Mouse (Mus musculus) neural tube, embryonic 15.5 days (tissue): ENCODE measurements around the gene Atxn7l1. TPM values are rescaled to one million over a fixed set of nuclear protein-coding genes. Genes with fewer than 3 reads are reported as not detected.

ENCODE experiments used
- ATAC-seq: fragments of 200-750 bp; cut with Nextera tagmentation; 2 replicates; pipeline ENCODE4 v1.8.0; 2017; ENCODE audit warnings: mild to moderate bottlenecking, moderate TSS enrichment, moderate library complexity; ENCODE audit not compliant: low FRiP score
- H3K27ac ChIP-seq: fragments of 300-500 bp; sonication (generic); replicated peaks from 2 replicates; pipeline ENCODE4 v1.5.1; 2015; ENCODE audit warnings: mild to moderate bottlenecking, inconsistent platforms
- H3K27me3 ChIP-seq: fragments of 300-500 bp; sonication (generic); replicated peaks from 2 replicates; pipeline ENCODE4 v1.6.1; 2015; ENCODE audit warnings: inconsistent platforms
- H3K36me3 ChIP-seq: fragments of 300-500 bp; sonication (generic); 2 replicates; pipeline ENCODE4 v1.6.1; 2015; ENCODE audit warnings: inconsistent platforms
- H3K4me1 ChIP-seq: fragments of 300-500 bp; sonication (generic); 2 replicates; pipeline ENCODE4 v1.6.1; 2015; ENCODE audit warnings: inconsistent platforms
- H3K4me2 ChIP-seq: fragments of 300-500 bp; sonication (generic); 2 replicates; pipeline ENCODE4 v1.6.1; 2015; ENCODE audit warnings: inconsistent platforms, mild to moderate bottlenecking, moderate library complexity
- H3K4me3 ChIP-seq: fragments of 300-500 bp; sonication (generic); replicated peaks from 2 replicates; pipeline ENCODE4 v1.5.1; 2015; ENCODE audit warnings: mild to moderate bottlenecking, inconsistent platforms
- H3K9ac ChIP-seq: fragments of 300-500 bp; sonication (generic); replicated peaks from 2 replicates; pipeline ENCODE4 v1.6.1; 2015; ENCODE audit warnings: mild to moderate bottlenecking, inconsistent platforms
- H3K9me3 ChIP-seq: fragments of 300-500 bp; sonication (generic); replicated peaks from 2 replicates; pipeline ENCODE4 v1.6.1; 2016; ENCODE audit warnings: inconsistent platforms
- WGBS: fragments of 180-500 bp; shearing (Covaris S2); methylation state at CpG from one replicate; pipeline ENCODE4 v1.1.7; 2015; ENCODE audit warnings: mixed read lengths; 5-methylcytosine and 5-hydroxymethylcytosine counted together
- polyA plus RNA-seq: library from polyadenylated mRNA; unstranded; fragments of >200 nt; fragmentation: Nextera tagmentation; extraction: Ambion mirVana; gene quantifications from 2 replicates; pipeline ENCODE4 v1.2.1, GENCODE M21; 2015

The Atxn7l1 gene
- polyA plus RNA-seq, 1 experiment from 2014 or later = 19.4 TPM

GRCm38 (mm10) chr12:33172926-33173325 lies 25.4 kb downstream of the Atxn7l1 start:
- 74% methylated on average over 9 of the region's 9 CpGs for WGBS
- Histone ChIP-seq H3K27ac (no peak overlapping the region), H3K4me1 (peaks cover 33% of the 10 kb centered on the region), H3K9me3 (no peaks in the 10 kb centered on the region), H3K4me2 (no peak overlapping the region), H3K4me3 (no peak overlapping the region), H3K9ac (no peak overlapping the region), H3K27me3 (no peaks in the 10 kb centered on the region), H3K36me3 (no peaks in the 10 kb centered on the region)
- ATAC-seq = no peak

- H3K4me2 ChIP-seq = no peak overlapping the region
- no peak overlapping the region for H3K4me3 ChIP-seq
- ATAC-seq = no peak
- H3K27me3 ChIP-seq = no peaks in the 10 kb centered on the region
- no peak overlapping the region for H3K27ac ChIP-seq
- H3K4me1 ChIP-seq = peaks cover 33% of the 10 kb centered on the region
- 87% methylated on average over 8 of the region's 8 CpGs for WGBS
- no peaks in the 10 kb centered on the region for H3K9me3 ChIP-seq
- H3K9ac ChIP-seq = no peak overlapping the region
- no peaks in the 10 kb centered on the region for H3K36me3 ChIP-seq
Observed at GRCm38 (mm10) chr12:33173720-33174141, 26.2 kb downstream of the Atxn7l1 start.

GRCm38 (mm10) chr12:33174171-33174570 lies 26.7 kb downstream of the Atxn7l1 start:
- H3K27ac ChIP-seq = no peak overlapping the region
- no peak overlapping the region for H3K9ac ChIP-seq
- no peak overlapping the region for H3K4me2 ChIP-seq
- 69% methylated on average over 7 of the region's 7 CpGs for WGBS
- peaks cover 33% of the 10 kb centered on the region for H3K4me1 ChIP-seq
- no peaks in the 10 kb centered on the region for H3K36me3 ChIP-seq
- H3K4me3 ChIP-seq = no peak overlapping the region
- peak; percentile 20; the same call in 1 of the 2 replicates for ATAC-seq
- no peaks in the 10 kb centered on the region for H3K27me3 ChIP-seq
- no peaks in the 10 kb centered on the region for H3K9me3 ChIP-seq

GRCm38 (mm10) chr12:33174675-33175357 lies 27.3 kb downstream of the Atxn7l1 start:
- no peaks in the 10 kb centered on the region for H3K27me3 ChIP-seq
- H3K4me2 ChIP-seq = no peak overlapping the region
- 56% methylated on average over 10 of the region's 10 CpGs for WGBS
- no peak overlapping the region for H3K4me3 ChIP-seq
- peak; percentile 13; the same call in 1 of the 2 replicates for ATAC-seq
- H3K9me3 ChIP-seq = no peaks in the 10 kb centered on the region
- no peak overlapping the region for H3K9ac ChIP-seq
- H3K27ac ChIP-seq = no peak overlapping the region
- H3K36me3 ChIP-seq = no peaks in the 10 kb centered on the region
- peaks cover 33% of the 10 kb centered on the region for H3K4me1 ChIP-seq

- Histone ChIP-seq H3K9ac (0 out of 2 replicates have a peak overlapping the region, but pooled peaks have one; percentile 9), H3K4me2 (peak overlapping the region; percentile 56), H3K4me3 (peak overlapping the region; percentile 20), H3K36me3 (no peaks in the 10 kb centered on the region), H3K9me3 (no peaks in the 10 kb centered on the region), H3K27me3 (no peaks in the 10 kb centered on the region), H3K27ac (0 out of 2 replicates have a peak overlapping the region, but pooled peaks have one; percentile 28), H3K4me1 (peaks cover 33% of the 10 kb centered on the region)
- peak; percentile 36; the same call in 1 of the 2 replicates for ATAC-seq
- WGBS = 6% methylated on average over 25 of the region's 25 CpGs
Observed at GRCm38 (mm10) chr12:33175621-33176554, 28.4 kb downstream of the Atxn7l1 start.

GRCm38 (mm10) chr12:33176555-33176900 lies 29.0 kb downstream of the Atxn7l1 start:
- H3K4me1 ChIP-seq = peaks cover 33% of the 10 kb centered on the region
- no peaks in the 10 kb centered on the region for H3K27me3 ChIP-seq
- no peaks in the 10 kb centered on the region for H3K36me3 ChIP-seq
- peak; percentile 12; the same call in 1 of the 2 replicates for ATAC-seq
- 0 out of 2 replicates have a peak overlapping the region, but pooled peaks have one; percentile 28 for H3K27ac ChIP-seq
- no peaks in the 10 kb centered on the region for H3K9me3 ChIP-seq
- no peak overlapping the region for H3K4me3 ChIP-seq
- H3K4me2 ChIP-seq = peak overlapping the region; percentile 56
- H3K9ac ChIP-seq = no peak overlapping the region
- WGBS = 23% methylated on average over 5 of the region's 5 CpGs

- 88% methylated on average over 2 of the region's 2 CpGs for WGBS
- no peak overlapping the region for H3K27ac ChIP-seq
- H3K27me3 ChIP-seq = no peaks in the 10 kb centered on the region
- H3K4me1 ChIP-seq = peaks cover 29% of the 10 kb centered on the region
- H3K4me3 ChIP-seq = no peak overlapping the region
- ATAC-seq = no peak
- no peaks in the 10 kb centered on the region for H3K9me3 ChIP-seq
- no peak overlapping the region for H3K4me2 ChIP-seq
- H3K36me3 ChIP-seq = no peaks in the 10 kb centered on the region
- no peak overlapping the region for H3K9ac ChIP-seq
Observed at GRCm38 (mm10) chr12:33180421-33180820, 32.9 kb downstream of the Atxn7l1 start.

GRCm38 (mm10) chr12:33181875-33182274 lies 34.4 kb downstream of the Atxn7l1 start:
- no peak overlapping the region for H3K4me2 ChIP-seq
- H3K4me3 ChIP-seq = no peak overlapping the region
- H3K4me1 ChIP-seq = peaks cover 15% of the 10 kb centered on the region
- no peaks in the 10 kb centered on the region for H3K27me3 ChIP-seq
- H3K27ac ChIP-seq = no peak overlapping the region
- no peaks in the 10 kb centered on the region for H3K9me3 ChIP-seq
- WGBS = 93% methylated on average over 4 of the region's 4 CpGs
- no peaks in the 10 kb centered on the region for H3K36me3 ChIP-seq
- no peak overlapping the region for H3K9ac ChIP-seq
- no peak for ATAC-seq

GRCm38 (mm10) chr12:33182428-33183137 lies 35.1 kb downstream of the Atxn7l1 start:
- H3K9ac ChIP-seq = no peak overlapping the region
- no peaks in the 10 kb centered on the region for H3K9me3 ChIP-seq
- peaks cover 15% of the 10 kb centered on the region for H3K4me1 ChIP-seq
- H3K4me3 ChIP-seq = no peak overlapping the region
- no peaks in the 10 kb centered on the region for H3K36me3 ChIP-seq
- ATAC-seq = no peak
- 59% methylated on average over 11 of the region's 11 CpGs for WGBS
- no peak overlapping the region for H3K27ac ChIP-seq
- no peak overlapping the region for H3K4me2 ChIP-seq
- no peaks in the 10 kb centered on the region for H3K27me3 ChIP-seq

GRCm38 (mm10) chr12:33183138-33183627 lies 35.7 kb downstream of the Atxn7l1 start:
- WGBS = 77% methylated on average over 4 of the region's 4 CpGs
- H3K27ac ChIP-seq = no peak overlapping the region

GRCm38 (mm10) chr12:33184137-33184536 lies 36.6 kb downstream of the Atxn7l1 start:
- no peak overlapping the region for H3K27ac ChIP-seq
- peaks cover 15% of the 10 kb centered on the region for H3K4me1 ChIP-seq
- H3K27me3 ChIP-seq = no peaks in the 10 kb centered on the region
- ATAC-seq = no peak
- H3K4me2 ChIP-seq = no peak overlapping the region
- no peak overlapping the region for H3K4me3 ChIP-seq
- WGBS = 98% methylated on average over 3 of the region's 3 CpGs
- H3K9ac ChIP-seq = no peak overlapping the region
- H3K9me3 ChIP-seq = no peaks in the 10 kb centered on the region
- no peaks in the 10 kb centered on the region for H3K36me3 ChIP-seq

More at GRCm38 (mm10) chr12:33183138-33183627, 35.7 kb downstream of the Atxn7l1 start:
- no peak overlapping the region for H3K4me2 ChIP-seq
- no peak for ATAC-seq
- H3K27me3 ChIP-seq = no peaks in the 10 kb centered on the region
- no peak overlapping the region for H3K9ac ChIP-seq
- no peaks in the 10 kb centered on the region for H3K9me3 ChIP-seq
- no peaks in the 10 kb centered on the region for H3K36me3 ChIP-seq
- H3K4me1 ChIP-seq = peaks cover 15% of the 10 kb centered on the region
- no peak overlapping the region for H3K4me3 ChIP-seq
